Mouse (Mus musculus) lung, adult 2 months (tissue): ENCODE results near the gene Gm29554. TPM values are rescaled to one million over a fixed set of nuclear protein-coding genes. Genes with fewer than 3 reads are reported as not detected.
"Not testable (repeated sequence)": the region's sequence is repeated elsewhere in the genome, so short reads cannot be mapped to it uniquely, and the experiment has no call there.

Experiments
- DNase-seq: peaks from one replicate; pipeline ENCODE4 v3.0.0; 2022
- H3K4me1 ChIP-seq: fragments of 200-500 bp; 2 replicates; pipeline ENCODE4 v1.6.1; 2011; ENCODE audit warnings: low read length; ENCODE audit not compliant: control insufficient read depth, insufficient read depth
- H3K4me3 ChIP-seq: fragments of 200-500 bp; replicated peaks from 2 replicates; pipeline ENCODE3; 2011; ENCODE audit warnings: low read depth, mild to moderate bottlenecking, control low read depth, low read length; ENCODE audit errors: extremely low read depth
- WGBS: fragments of 180-500 bp; shearing (Covaris S2); methylation state at CpG from one replicate; pipeline ENCODE4 v1.1.7; 2018; 5-methylcytosine and 5-hydroxymethylcytosine counted together
- polyA plus RNA-seq: library from polyadenylated mRNA; depleted of rRNA; stranded (reverse); fragments of >200 nt; gene quantifications from 2 replicates; pipeline ENCODE4 v1.2.3, GENCODE M21; 2012; rRNA removed

Gene Gm29554
- polyA plus RNA-seq = not detected in 2 replicates

- H3K4me1 ChIP-seq, DNase-seq, H3K4me3 ChIP-seq: not testable (repeated sequence)
- WGBS = no CpG with 5 or more reads among the region's 6 CpGs
Measured at GRCm38 (mm10) chrY:12273632-12274031, at the start of gene Gm29554. Gm29554 (plus strand) TSS chrY:12273932.

Other genes with a start within 250 kb of the Gm29554 start
- not detected in 2 replicates for gene Gm20812, start 108.0 kb downstream of the Gm29554 start, polyA plus RNA-seq